Mouse (Mus musculus) lung, embryonic 14.5 days (tissue): ENCODE results near the gene Tgfb2. TPM values are rescaled to one million over a fixed set of nuclear protein-coding genes. Genes with fewer than 3 reads are reported as not detected.

ENCODE experiments used
- ATAC-seq: fragments of 200-750 bp; cut with Nextera tagmentation; 2 replicates; pipeline ENCODE4 v1.8.0; 2017; ENCODE audit warnings: mild to moderate bottlenecking, moderate TSS enrichment, moderate library complexity; ENCODE audit not compliant: insufficient read depth
- DNase-seq: peaks from one replicate; pipeline ENCODE4 v3.0.0-alpha.2; 2015
- H3K27ac ChIP-seq: fragments of 300-500 bp; sonication (generic); 2 replicates; pipeline ENCODE4 v1.5.1; 2014; ENCODE audit warnings: low read depth, mild to moderate bottlenecking, moderate library complexity
- H3K27me3 ChIP-seq: fragments of 300-500 bp; sonication (generic); 2 replicates; pipeline ENCODE4 v1.6.1; 2014; ENCODE audit warnings: low read length, control low read depth; ENCODE audit not compliant: insufficient read depth
- H3K36me3 ChIP-seq: fragments of 300-500 bp; sonication (generic); 2 replicates; pipeline ENCODE4 v1.6.1; 2014; ENCODE audit warnings: control low read depth; ENCODE audit not compliant: insufficient read depth
- H3K4me1 ChIP-seq: fragments of 300-500 bp; sonication (generic); 2 replicates; pipeline ENCODE4 v1.6.1; 2014; ENCODE audit warnings: antibody characterized with exemption, control low read depth; ENCODE audit not compliant: insufficient read depth
- H3K4me2 ChIP-seq: fragments of 300-500 bp; sonication (generic); 2 replicates; pipeline ENCODE4 v1.6.1; 2014; ENCODE audit warnings: mild to moderate bottlenecking
- H3K4me3 ChIP-seq: fragments of 300-500 bp; sonication (generic); 2 replicates; pipeline ENCODE4 v1.5.1; 2014; ENCODE audit warnings: low read depth, low read length
- H3K9ac ChIP-seq: fragments of 300-500 bp; sonication (generic); 2 replicates; pipeline ENCODE4 v1.6.1; 2014
- H3K9me3 ChIP-seq: fragments of 300-500 bp; sonication (generic); 2 replicates; pipeline ENCODE4 v1.6.1; 2016; ENCODE audit warnings: low read depth, low read length, control low read depth
- CTCF ChIP-seq: IDR thresholded peaks from 2 replicates; pipeline ENCODE4 v1.5.1; 2016; ENCODE audit warnings: antibody characterized with exemption, low read depth
- WGBS: fragments of 180-500 bp; shearing (Covaris S2); extraction: QIAGEN DNeasy Blood & Tissue Kit; methylation state at CpG from one replicate; pipeline ENCODE4 v1.1.7; 2014; 5-methylcytosine and 5-hydroxymethylcytosine counted together
- polyA plus RNA-seq: library from polyadenylated mRNA; unstranded; fragments of >200 nt; fragmentation: Nextera tagmentation; extraction: Ambion mirVana; gene quantifications from 2 replicates; pipeline ENCODE4 v1.2.1, GENCODE M21; 2014

The Tgfb2 gene
- polyA plus RNA-seq, 1 experiment from 2014 or later: 86.5 TPM

GRCm38 (mm10) chr1:186631457-186631856 is 74.3 kb downstream of the Tgfb2 start:
- Histone ChIP-seq H3K4me1 (no peaks in the 10 kb centered on the region), H3K4me3 (no peak overlapping the region), H3K4me2 (no peak overlapping the region), H3K9ac (no peak overlapping the region), H3K27ac (no peak overlapping the region), H3K9me3 (no peaks in the 10 kb centered on the region), H3K27me3 (no peaks in the 10 kb centered on the region), H3K36me3 (peaks cover 46% of the 10 kb centered on the region)
- 88% methylated on average over 6 of the region's 6 CpGs for WGBS
- DNase-seq (no peak), ATAC-seq (no peak)
- TF ChIP-seq CTCF: no peak

- H3K4me3 ChIP-seq: no peak overlapping the region
- no peaks in the 10 kb centered on the region for H3K9me3 ChIP-seq
- H3K9ac ChIP-seq: no peak overlapping the region
- H3K36me3 ChIP-seq: peaks cover 46% of the 10 kb centered on the region
- H3K4me2 ChIP-seq: no peak overlapping the region
- WGBS: 78% methylated on average over 5 of the region's 5 CpGs
- DNase-seq (no peak), ATAC-seq (no peak)
- H3K27me3 ChIP-seq: no peaks in the 10 kb centered on the region
- no peaks in the 10 kb centered on the region for H3K4me1 ChIP-seq
- no peak for TF ChIP-seq CTCF
- no peak overlapping the region for H3K27ac ChIP-seq
Measured at GRCm38 (mm10) chr1:186630971-186631370, 74.8 kb downstream of the Tgfb2 start.

- WGBS: 89% methylated on average over 7 of the region's 7 CpGs
- Histone ChIP-seq H3K9me3 (no peaks in the 10 kb centered on the region), H3K4me1 (no peaks in the 10 kb centered on the region), H3K9ac (no peak overlapping the region), H3K27ac (no peak overlapping the region), H3K36me3 (peaks cover 63% of the 10 kb centered on the region), H3K27me3 (no peaks in the 10 kb centered on the region), H3K4me3 (no peak overlapping the region), H3K4me2 (no peak overlapping the region)
- ATAC-seq (no peak), DNase-seq (no peak)
- TF ChIP-seq CTCF: no peak
Measured at GRCm38 (mm10) chr1:186627451-186627995, 78.3 kb downstream of the Tgfb2 start.

GRCm38 (mm10) chr1:186624474-186624873 is 81.3 kb downstream of the Tgfb2 start:
- H3K4me1 ChIP-seq: no peaks in the 10 kb centered on the region
- H3K4me2 ChIP-seq: no peak overlapping the region
- no peak for TF ChIP-seq CTCF
- no peaks in the 10 kb centered on the region for H3K9me3 ChIP-seq
- H3K36me3 ChIP-seq: peaks cover 41% of the 10 kb centered on the region
- DNase-seq (no peak), ATAC-seq (no peak)
- H3K27me3 ChIP-seq: no peaks in the 10 kb centered on the region
- H3K27ac ChIP-seq: no peak overlapping the region
- H3K4me3 ChIP-seq: no peak overlapping the region
- H3K9ac ChIP-seq: no peak overlapping the region
- 83% methylated on average over 5 of the region's 5 CpGs for WGBS

- no peak overlapping the region for H3K4me3 ChIP-seq
- WGBS: 96% methylated on average over 3 of the region's 3 CpGs
- no peaks in the 10 kb centered on the region for H3K27me3 ChIP-seq
- no peak overlapping the region for H3K9ac ChIP-seq
- no peaks in the 10 kb centered on the region for H3K9me3 ChIP-seq
- peaks cover 17% of the 10 kb centered on the region for H3K36me3 ChIP-seq
- no peaks in the 10 kb centered on the region for H3K4me1 ChIP-seq
- DNase-seq (no peak), ATAC-seq (no peak)
- H3K27ac ChIP-seq: no peak overlapping the region
- TF ChIP-seq CTCF: no peak
- H3K4me2 ChIP-seq: no peak overlapping the region
Measured at GRCm38 (mm10) chr1:186621812-186622211, 84.0 kb downstream of the Tgfb2 start.

- 0 out of 2 replicates have a peak, but pooled peaks cover 2% of the 10 kb centered on the region for H3K36me3 ChIP-seq
- H3K4me2 ChIP-seq: no peak overlapping the region
- H3K9me3 ChIP-seq: no peaks in the 10 kb centered on the region
- no peak for ATAC-seq
- no peaks in the 10 kb centered on the region for H3K27me3 ChIP-seq
- H3K4me1 ChIP-seq: no peaks in the 10 kb centered on the region
- no peak for TF ChIP-seq CTCF
- H3K27ac ChIP-seq: no peak overlapping the region
- DNase-seq: peak; percentile 34
- H3K4me3 ChIP-seq: no peak overlapping the region
- no peak overlapping the region for H3K9ac ChIP-seq
- WGBS: 63% methylated on average over 6 of the region's 6 CpGs
Measured at GRCm38 (mm10) chr1:186618285-186618684, 87.5 kb downstream of the Tgfb2 start.

GRCm38 (mm10) chr1:186611371-186611770 is 94.4 kb downstream of the Tgfb2 start:
- Histone ChIP-seq H3K36me3 (no peaks in the 10 kb centered on the region), H3K9ac (no peak overlapping the region), H3K9me3 (no peaks in the 10 kb centered on the region), H3K4me1 (peaks cover 15% of the 10 kb centered on the region), H3K27ac (no peak overlapping the region), H3K27me3 (no peaks in the 10 kb centered on the region), H3K4me2 (no peak overlapping the region), H3K4me3 (no peak overlapping the region)
- DNase-seq (peak; percentile 74), ATAC-seq (no peak)
- no peak for TF ChIP-seq CTCF
- 39% methylated on average over 2 of the region's 2 CpGs for WGBS
